Mouse (Mus musculus): ENCODE measurements at regions not wholly inside any gene's neighbourhood (a gene's known extent, or its start where the extent isn't known, plus 50 kb on each side); places are given as distances from the start of the nearest gene placed in this dataset.

- no peak for DNase-seq
Observed at GRCm38 (mm10) chr16:52742166-52742565, 288.3 kb upstream of the Alcam start.

DNA sequence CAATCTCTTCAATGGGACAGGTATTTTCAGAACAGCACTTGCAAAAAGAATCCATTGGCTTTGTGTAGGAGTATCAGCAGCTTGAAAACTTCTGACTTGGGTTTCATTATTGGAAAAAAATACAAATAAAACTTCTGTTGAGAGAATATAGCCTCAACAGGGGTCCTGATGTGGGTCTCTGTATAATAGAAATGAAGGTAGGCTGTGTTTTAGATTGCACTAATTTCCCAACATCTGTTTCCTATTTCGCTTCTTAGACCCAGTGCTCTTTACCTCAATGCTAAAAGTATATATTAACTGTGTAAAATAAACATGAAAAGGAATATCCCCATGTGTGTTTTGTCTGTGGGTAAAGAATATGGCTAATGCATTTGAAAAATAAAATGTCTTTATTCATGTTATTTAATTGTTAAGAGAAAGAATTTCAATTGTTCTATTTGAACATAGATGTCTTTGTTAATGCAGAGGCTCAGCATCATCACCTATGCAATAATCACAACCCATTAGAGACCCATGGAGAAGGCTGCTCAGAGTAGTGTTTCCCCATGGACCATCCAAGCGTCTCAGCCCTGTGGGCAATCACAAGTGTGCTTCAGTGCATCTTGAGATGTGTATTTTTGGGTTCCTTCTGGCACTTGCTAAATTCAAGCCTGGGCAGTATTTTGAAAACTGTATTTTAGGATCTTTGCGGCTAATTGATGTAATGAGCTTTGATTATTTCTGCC, 272.4 kb upstream of the Alcam start:
- DNase-seq = no peak

DNA sequence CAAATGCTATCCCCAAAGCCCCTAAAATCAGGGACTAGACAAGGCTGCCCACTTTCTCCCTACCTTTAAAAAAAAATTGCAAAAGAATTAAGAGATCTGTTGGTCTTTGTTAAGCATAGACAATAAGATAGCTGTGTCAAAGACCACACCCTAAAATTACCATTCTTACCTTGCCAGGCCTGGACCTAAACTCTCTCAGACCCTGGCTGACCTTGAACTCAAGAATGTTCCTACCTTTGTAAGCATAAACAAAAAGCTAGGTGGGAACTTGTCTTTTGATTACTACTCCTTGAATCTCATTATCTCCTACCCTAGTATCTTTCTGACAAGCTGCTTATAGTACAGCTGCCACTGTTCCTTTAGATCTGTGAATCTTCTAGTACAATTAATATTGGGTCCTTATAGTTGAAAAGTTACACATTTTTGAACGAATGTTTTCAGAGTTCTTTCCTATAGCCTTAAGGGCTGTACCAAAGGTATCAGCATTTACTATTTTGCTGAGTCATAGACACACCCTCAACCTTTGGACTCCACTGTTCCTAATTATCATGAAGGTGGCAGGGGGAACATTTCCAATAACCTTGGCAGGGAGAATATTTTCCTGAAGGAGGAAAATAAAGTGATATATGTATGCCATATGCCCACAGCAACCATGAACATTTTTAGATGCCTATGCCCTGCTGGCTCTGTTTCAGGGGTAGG, 264.5 kb upstream of the Alcam start:
- no peak for DNase-seq

DNA sequence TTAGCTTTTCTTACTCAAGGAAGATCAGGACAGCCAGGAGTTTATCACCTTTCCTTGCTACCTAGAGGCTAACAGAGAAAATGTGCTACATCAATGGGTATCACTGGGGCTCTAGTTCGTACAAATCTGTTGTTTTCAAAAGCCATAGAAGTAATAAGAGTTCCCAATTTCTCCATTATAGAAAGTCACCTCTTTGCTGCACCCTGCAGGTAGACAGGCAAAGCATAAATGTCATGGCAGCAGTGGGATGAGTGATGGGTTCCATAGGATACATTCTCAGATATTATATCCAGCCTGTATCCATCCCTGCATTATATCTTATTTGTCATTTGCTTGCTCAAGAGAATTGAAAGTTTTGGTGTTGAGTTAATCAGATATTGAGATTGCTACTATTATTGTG, 236.4 kb upstream of the Alcam start:
- no peak for DNase-seq

DNA sequence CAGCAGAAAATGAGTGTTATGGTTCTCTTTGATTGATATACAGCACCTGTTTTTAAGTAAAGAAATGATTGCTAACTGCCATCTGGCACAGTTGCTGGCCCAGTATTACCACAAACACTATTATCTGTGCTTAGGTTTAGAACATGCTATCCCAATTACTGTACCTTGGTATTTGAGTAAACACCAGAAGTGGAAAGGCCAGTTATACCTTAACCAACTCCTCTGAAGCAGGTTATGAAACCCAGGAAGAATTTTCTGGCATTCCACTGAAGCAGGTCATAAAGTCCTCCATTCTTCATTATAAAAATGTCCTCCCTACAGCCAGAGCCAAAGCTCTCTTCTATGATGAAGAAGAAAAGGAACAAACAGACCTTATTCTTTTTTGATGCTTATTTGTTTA, 201.0 kb upstream of the Alcam start:
- no peak for DNase-seq

All from cerebellum, postnatal 14 days (tissue).